Mouse (Mus musculus): ENCODE data around the gene Mrvi1. TPM values are rescaled to one million over a fixed set of nuclear protein-coding genes. Genes with fewer than 3 reads are reported as not detected.

Gene Mrvi1
- polyA plus RNA-seq, 1 experiment from 2014 or later = 0.58 TPM

DNA sequence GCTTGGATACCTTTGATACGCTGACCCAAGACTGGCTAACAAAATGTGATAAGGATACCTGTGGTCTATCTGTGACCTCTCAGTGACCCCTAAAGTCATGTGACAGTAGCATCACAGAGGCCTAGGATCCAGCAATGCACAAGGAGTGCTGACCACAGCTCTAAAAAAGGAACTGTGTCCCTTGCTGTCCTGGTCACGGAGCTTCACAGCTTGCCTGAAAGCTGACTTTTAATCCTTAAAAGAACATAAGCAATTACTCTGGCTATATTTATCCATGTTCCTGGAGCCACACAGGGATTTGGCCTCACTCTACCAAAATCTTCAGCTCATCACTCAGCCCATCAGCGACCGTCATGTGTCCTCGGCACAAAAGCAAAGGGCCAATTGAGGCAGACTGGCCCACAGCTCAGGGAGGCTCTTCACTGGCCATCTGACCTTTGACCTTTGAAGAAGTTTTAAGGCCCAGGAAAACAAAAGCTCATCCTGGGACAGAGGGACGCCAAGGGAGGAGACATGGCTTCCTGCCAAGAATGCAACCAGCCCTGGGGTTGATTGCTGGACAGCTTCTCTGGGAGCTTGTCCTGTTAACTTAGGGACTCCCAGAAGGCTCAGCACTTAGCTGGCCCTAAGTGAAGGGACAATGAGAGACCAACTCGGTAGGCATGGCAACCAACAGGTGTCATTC is 3.5 kb upstream of the Mrvi1 start:
- Histone ChIP-seq H3K27me3 (replicated peaks; ENCODE audit: control insufficient read depth, insufficient read depth, low read length) (no peaks in the 10 kb centered on the region), H3K9ac (ENCODE audit: low read length) (no peak overlapping the region), H3K27ac (ENCODE audit: low read depth, low read length) (no peak overlapping the region), H3K4me2 (ENCODE audit: low read length) (no peak overlapping the region), H3K36me3 (ENCODE audit: control insufficient read depth, insufficient read depth, low read length) (no peaks in the 10 kb centered on the region), H3K9me3 (replicated peaks; ENCODE audit: control insufficient read depth, low read length) (no peaks in the 10 kb centered on the region), H3K4me3 (ENCODE audit: low read depth, low read length) (no peak overlapping the region), H3K4me1 (ENCODE audit: control insufficient read depth, insufficient read depth, low read length) (no peaks in the 10 kb centered on the region)
- 67% methylated on average over 7 of the region's 7 CpGs for WGBS
- DNase-seq (ENCODE audit: low spot score) (no peak), ATAC-seq (no peak)

DNA sequence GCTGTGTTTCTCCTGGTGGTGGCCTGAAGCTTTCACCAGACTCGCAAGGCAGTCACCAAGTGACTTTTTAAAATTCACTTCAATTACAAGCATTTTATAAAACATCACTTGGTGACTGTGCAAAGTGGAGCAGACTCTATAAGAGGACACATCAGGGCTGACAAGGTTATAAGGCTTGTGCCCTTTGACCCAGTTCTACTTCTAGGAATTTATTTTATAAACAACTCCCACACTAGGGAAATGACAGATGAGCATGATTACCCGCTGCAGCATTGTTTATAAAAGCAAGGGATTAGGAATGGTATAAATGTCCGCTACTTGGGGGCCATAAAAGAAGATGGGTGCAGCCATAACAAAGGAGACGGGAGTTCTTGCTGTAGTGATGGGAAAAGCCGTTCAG is 1.4 kb upstream of the Mrvi1 start:
- Histone ChIP-seq H3K4me2 (ENCODE audit: low read length) (no peak overlapping the region), H3K27ac (ENCODE audit: low read depth, low read length) (no peak overlapping the region), H3K4me3 (ENCODE audit: low read depth, low read length) (no peak overlapping the region), H3K27me3 (replicated peaks; ENCODE audit: control insufficient read depth, insufficient read depth, low read length) (no peaks in the 10 kb centered on the region), H3K36me3 (ENCODE audit: control insufficient read depth, insufficient read depth, low read length) (no peaks in the 10 kb centered on the region), H3K9ac (ENCODE audit: low read length) (no peak overlapping the region), H3K4me1 (ENCODE audit: control insufficient read depth, insufficient read depth, low read length) (no peaks in the 10 kb centered on the region), H3K9me3 (replicated peaks; ENCODE audit: control insufficient read depth, low read length) (no peaks in the 10 kb centered on the region)
- ATAC-seq (no peak), DNase-seq (ENCODE audit: low spot score) (no peak)
- WGBS = 81% methylated on average over 5 of the region's 5 CpGs

DNA sequence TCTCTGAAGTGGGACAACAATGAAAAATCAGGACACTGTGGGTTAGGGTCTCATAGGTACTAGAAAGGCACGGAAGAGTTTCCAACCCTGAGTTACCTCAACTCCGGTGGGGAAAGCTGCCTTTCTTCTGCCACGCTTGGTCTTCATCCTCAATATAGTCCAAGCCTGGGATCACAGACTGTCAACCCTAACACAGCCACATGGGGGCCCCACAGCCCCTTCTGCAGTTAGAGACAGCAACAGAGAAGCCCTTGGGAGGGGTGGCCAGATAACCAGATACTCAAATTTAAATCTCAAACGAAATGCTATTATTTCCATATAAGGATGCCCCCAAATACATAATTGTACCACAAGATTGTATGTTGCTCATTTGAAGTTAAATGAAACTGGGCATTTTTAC is 503 bp upstream of the Mrvi1 start:
- WGBS = 64% methylated on average over 4 of the region's 4 CpGs
- no peaks in the 10 kb centered on the region for H3K9me3 ChIP-seq (replicated peaks; ENCODE audit: control insufficient read depth, low read length)
- ATAC-seq = no peak
- no peak overlapping the region for H3K27ac ChIP-seq (ENCODE audit: low read depth, low read length)
- DNase-seq (ENCODE audit: low spot score) = no peak
- H3K4me1 ChIP-seq (ENCODE audit: control insufficient read depth, insufficient read depth, low read length) = no peaks in the 10 kb centered on the region
- no peaks in the 10 kb centered on the region for H3K36me3 ChIP-seq (ENCODE audit: control insufficient read depth, insufficient read depth, low read length)
- no peaks in the 10 kb centered on the region for H3K27me3 ChIP-seq (replicated peaks; ENCODE audit: control insufficient read depth, insufficient read depth, low read length)
- no peak overlapping the region for H3K4me2 ChIP-seq (ENCODE audit: low read length)
- no peak overlapping the region for H3K4me3 ChIP-seq (ENCODE audit: low read depth, low read length)
- H3K9ac ChIP-seq (ENCODE audit: low read length) = no peak overlapping the region

DNA sequence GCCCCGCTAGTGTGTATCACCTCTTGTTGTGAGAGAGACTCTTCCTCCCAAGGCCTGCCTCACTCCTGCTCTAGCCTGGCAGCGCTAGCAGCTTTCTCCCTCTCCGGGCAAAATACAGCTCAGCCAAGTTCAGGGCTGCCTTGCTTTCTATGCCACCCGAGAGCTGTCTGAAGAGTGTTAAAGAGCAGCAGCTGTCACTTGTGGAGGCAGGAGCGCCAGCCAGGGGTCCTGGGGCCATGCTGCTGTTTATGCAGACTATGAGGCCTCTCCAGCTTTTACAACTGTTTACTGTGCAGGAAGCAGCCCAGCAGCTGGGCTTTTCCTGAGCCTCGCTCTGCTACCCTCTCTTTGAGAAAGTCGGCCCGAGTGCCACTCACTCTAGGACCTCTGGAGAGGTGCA is 1.2 kb downstream of the Mrvi1 start:
- no peak overlapping the region for H3K4me2 ChIP-seq (ENCODE audit: low read length)
- WGBS = 77% methylated on average over 8 of the region's 8 CpGs
- DNase-seq (ENCODE audit: low spot score) (peak; percentile 6), ATAC-seq (no peak)
- no peak overlapping the region for H3K9ac ChIP-seq (ENCODE audit: low read length)
- H3K36me3 ChIP-seq (ENCODE audit: control insufficient read depth, insufficient read depth, low read length) = no peaks in the 10 kb centered on the region
- H3K4me3 ChIP-seq (ENCODE audit: low read depth, low read length) = no peak overlapping the region
- H3K27me3 ChIP-seq (replicated peaks; ENCODE audit: control insufficient read depth, insufficient read depth, low read length) = no peaks in the 10 kb centered on the region
- H3K9me3 ChIP-seq (replicated peaks; ENCODE audit: control insufficient read depth, low read length) = no peaks in the 10 kb centered on the region
- no peak overlapping the region for H3K27ac ChIP-seq (ENCODE audit: low read depth, low read length)
- H3K4me1 ChIP-seq (ENCODE audit: control insufficient read depth, insufficient read depth, low read length) = no peaks in the 10 kb centered on the region

DNA sequence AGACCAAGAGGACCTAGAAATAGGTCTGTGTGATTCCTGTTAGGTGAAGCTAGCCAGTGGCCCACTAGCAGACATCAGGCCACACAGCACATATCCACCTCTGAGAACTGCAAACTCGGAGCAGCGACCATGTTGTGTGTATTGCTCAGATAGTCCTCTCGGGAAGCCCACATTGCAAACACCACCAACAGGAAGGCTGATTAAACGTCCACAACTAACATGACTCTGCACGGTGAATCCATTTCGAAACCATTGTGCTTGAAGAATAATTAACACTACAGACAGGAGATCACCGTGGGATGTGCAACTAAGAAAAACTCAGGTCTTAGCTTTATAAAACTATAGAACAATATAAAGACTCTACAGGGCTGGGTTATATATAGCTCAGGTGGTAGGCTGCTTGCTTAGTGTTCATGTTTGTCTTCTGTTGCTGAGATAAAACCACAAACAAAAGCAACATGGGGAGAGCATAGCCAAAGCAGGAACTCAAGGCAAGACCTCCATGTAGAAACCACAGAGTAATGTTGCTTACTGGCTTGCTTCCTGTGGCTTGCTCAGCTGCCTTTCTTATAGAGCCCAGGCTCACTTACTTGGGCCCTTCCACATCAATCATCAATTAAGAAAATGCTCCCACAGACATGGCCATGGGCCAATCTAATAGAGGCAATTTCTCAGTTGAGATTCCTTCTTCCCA is 4.4 kb downstream of the Mrvi1 start:
- Histone ChIP-seq H3K4me1 (ENCODE audit: control insufficient read depth, insufficient read depth, low read length) (no peaks in the 10 kb centered on the region), H3K27me3 (replicated peaks; ENCODE audit: control insufficient read depth, insufficient read depth, low read length) (no peaks in the 10 kb centered on the region), H3K4me2 (ENCODE audit: low read length) (no peak overlapping the region), H3K4me3 (ENCODE audit: low read depth, low read length) (no peak overlapping the region), H3K9ac (ENCODE audit: low read length) (no peak overlapping the region), H3K36me3 (ENCODE audit: control insufficient read depth, insufficient read depth, low read length) (no peaks in the 10 kb centered on the region), H3K27ac (ENCODE audit: low read depth, low read length) (no peak overlapping the region), H3K9me3 (replicated peaks; ENCODE audit: control insufficient read depth, low read length) (no peaks in the 10 kb centered on the region)
- no peak for DNase-seq (ENCODE audit: low spot score)
- 92% methylated on average over 7 of the region's 7 CpGs for WGBS
- ATAC-seq = no peak

DNA sequence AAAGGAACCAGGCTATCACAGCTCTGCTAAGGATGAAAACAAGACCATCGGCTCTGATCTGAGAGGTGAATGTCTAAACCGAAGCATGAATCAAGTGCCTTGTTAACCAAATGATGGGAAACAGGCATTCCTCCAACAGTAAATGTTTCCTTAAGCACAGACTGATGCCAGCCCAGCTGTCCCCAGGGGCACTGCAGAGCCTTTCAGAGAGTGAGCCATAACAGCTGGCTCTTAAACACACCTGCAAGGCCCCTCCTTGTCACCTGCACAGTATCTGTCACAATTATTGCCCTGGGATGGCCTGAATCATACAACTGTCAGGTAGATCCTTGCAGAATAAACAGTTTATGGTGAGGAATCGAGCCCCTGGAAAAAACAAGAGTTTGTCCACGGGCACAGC is 8.8 kb downstream of the Mrvi1 start:
- DNase-seq (ENCODE audit: low spot score) = no peak
- no peaks in the 10 kb centered on the region for H3K9me3 ChIP-seq (replicated peaks; ENCODE audit: control insufficient read depth, low read length)
- no peaks in the 10 kb centered on the region for H3K36me3 ChIP-seq (ENCODE audit: control insufficient read depth, insufficient read depth, low read length)
- H3K4me1 ChIP-seq (ENCODE audit: control insufficient read depth, insufficient read depth, low read length) = no peaks in the 10 kb centered on the region
- H3K27ac ChIP-seq (ENCODE audit: low read depth, low read length) = no peak overlapping the region
- ATAC-seq = no peak
- H3K9ac ChIP-seq (ENCODE audit: low read length) = no peak overlapping the region
- no peaks in the 10 kb centered on the region for H3K27me3 ChIP-seq (replicated peaks; ENCODE audit: control insufficient read depth, insufficient read depth, low read length)
- 80% methylated on average over 4 of the region's 4 CpGs for WGBS
- no peak overlapping the region for H3K4me3 ChIP-seq (ENCODE audit: low read depth, low read length)
- H3K4me2 ChIP-seq (ENCODE audit: low read length) = no peak overlapping the region

DNA sequence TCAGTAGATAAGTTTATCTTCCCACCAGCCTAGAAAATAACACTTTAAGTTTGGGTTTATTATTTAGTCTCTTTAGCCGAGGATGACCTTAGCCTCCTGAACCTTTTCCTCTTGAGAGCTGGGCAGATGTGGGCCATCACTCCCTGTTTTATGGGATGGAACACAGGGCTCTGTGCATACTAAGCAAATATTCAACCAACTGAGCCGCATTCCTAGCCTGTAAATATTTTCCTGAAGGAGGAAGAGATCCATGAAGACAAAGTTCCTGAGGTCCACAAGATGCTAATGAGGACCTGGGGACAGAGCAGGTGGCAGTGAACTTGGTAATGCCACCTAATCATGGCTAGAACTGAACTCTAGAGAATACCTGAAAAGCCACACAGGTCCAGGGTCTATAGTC is 9.5 kb downstream of the Mrvi1 start:
- no peak overlapping the region for H3K9ac ChIP-seq (ENCODE audit: low read length)
- WGBS = 86% methylated on average over 2 of the region's 2 CpGs
- H3K9me3 ChIP-seq (replicated peaks; ENCODE audit: control insufficient read depth, low read length) = no peaks in the 10 kb centered on the region
- no peaks in the 10 kb centered on the region for H3K27me3 ChIP-seq (replicated peaks; ENCODE audit: control insufficient read depth, insufficient read depth, low read length)
- ATAC-seq (no peak), DNase-seq (ENCODE audit: low spot score) (no peak)
- H3K4me2 ChIP-seq (ENCODE audit: low read length) = no peak overlapping the region
- H3K4me1 ChIP-seq (ENCODE audit: control insufficient read depth, insufficient read depth, low read length) = no peaks in the 10 kb centered on the region
- no peaks in the 10 kb centered on the region for H3K36me3 ChIP-seq (ENCODE audit: control insufficient read depth, insufficient read depth, low read length)
- H3K27ac ChIP-seq (ENCODE audit: low read depth, low read length) = no peak overlapping the region
- H3K4me3 ChIP-seq (ENCODE audit: low read depth, low read length) = no peak overlapping the region

DNA sequence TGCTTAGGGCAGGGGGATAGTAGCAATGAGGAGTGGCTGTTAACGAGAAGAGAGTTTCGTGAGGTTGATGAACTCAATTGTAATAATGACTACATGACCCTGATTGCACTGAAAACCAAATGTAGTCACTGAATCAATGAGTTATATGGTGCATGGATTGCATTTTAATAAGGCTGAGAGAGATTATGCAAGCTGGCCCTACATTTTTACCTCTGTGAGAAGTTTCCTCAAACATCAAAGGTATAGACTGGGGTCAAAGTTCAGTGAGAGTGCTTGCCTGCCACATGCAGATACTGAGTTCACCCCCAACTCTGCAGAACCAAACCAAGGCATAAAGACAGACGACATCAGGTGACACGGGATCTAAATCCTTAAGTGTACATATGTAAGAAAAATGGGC is 14.9 kb downstream of the Mrvi1 start:
- no peak for DNase-seq (ENCODE audit: low spot score)
- Histone ChIP-seq H3K36me3 (ENCODE audit: control insufficient read depth, insufficient read depth, low read length) (no peaks in the 10 kb centered on the region), H3K4me2 (ENCODE audit: low read length) (no peak overlapping the region), H3K9ac (ENCODE audit: low read length) (no peak overlapping the region), H3K27ac (ENCODE audit: low read depth, low read length) (no peak overlapping the region), H3K27me3 (replicated peaks; ENCODE audit: control insufficient read depth, insufficient read depth, low read length) (no peaks in the 10 kb centered on the region), H3K4me3 (ENCODE audit: low read depth, low read length) (no peak overlapping the region), H3K4me1 (ENCODE audit: control insufficient read depth, insufficient read depth, low read length) (no peaks in the 10 kb centered on the region), H3K9me3 (replicated peaks; ENCODE audit: control insufficient read depth, low read length) (no peaks in the 10 kb centered on the region)
- ATAC-seq = no peak
- WGBS = 74% methylated on average over 4 of the region's 4 CpGs

DNA sequence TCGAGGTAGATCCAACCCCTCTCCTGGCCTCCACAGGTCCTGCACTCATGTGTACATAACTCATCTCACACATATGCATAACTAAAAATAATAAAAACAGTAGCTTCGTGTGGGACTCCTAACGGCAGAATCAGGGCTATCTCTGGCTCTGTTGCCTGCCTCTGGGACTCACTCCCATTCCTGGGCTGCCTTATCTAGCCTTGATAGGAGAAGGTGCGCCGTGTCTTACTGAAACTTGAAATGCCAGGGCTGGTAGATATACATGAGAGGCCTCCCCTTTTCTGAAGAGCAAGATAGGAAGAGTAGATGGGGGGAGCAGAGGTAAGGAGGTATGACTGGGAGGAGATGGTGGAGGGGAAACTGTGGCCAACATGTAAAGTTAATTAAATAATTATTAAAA is 15.4 kb downstream of the Mrvi1 start:
- no peaks in the 10 kb centered on the region for H3K4me1 ChIP-seq (ENCODE audit: control insufficient read depth, insufficient read depth, low read length)

More for the DNA sequence above, 15.4 kb downstream of the Mrvi1 start:
- 92% methylated on average over 5 of the region's 5 CpGs for WGBS
- Histone ChIP-seq H3K4me2 (ENCODE audit: low read length) (no peak overlapping the region), H3K9ac (ENCODE audit: low read length) (no peak overlapping the region), H3K4me3 (ENCODE audit: low read depth, low read length) (no peak overlapping the region), H3K9me3 (replicated peaks; ENCODE audit: control insufficient read depth, low read length) (no peaks in the 10 kb centered on the region), H3K27me3 (replicated peaks; ENCODE audit: control insufficient read depth, insufficient read depth, low read length) (no peaks in the 10 kb centered on the region), H3K27ac (ENCODE audit: low read depth, low read length) (no peak overlapping the region), H3K36me3 (ENCODE audit: control insufficient read depth, insufficient read depth, low read length) (no peaks in the 10 kb centered on the region)
- no peak for DNase-seq (ENCODE audit: low spot score)
- no peak for ATAC-seq
